Mouse (Mus musculus) CH12F3 (cell line): ENCODE data around the gene Pgm2.

Experiments
- in situ Hi-C: fragments of 300-500 bp; cut with MboI; formaldehyde crosslinking; loops from 2 replicates; pipeline ENCODE4 v1.14.3; 2020; ENCODE audit warnings: low sequenced_read_pairs

The Pgm2 gene

GRCm38 (mm10) chr5:64173302-64173701 lies 80.6 kb downstream of the Pgm2 start:
- in situ Hi-C loops: no loop called here

- in situ Hi-C loops: no loop called here
Observed at GRCm38 (mm10) chr5:64174429-64174935, 81.7 kb downstream of the Pgm2 start.
